Mouse (Mus musculus) cerebellum, adult 11 months (tissue): ENCODE data around the gene Herpud1.
A peak's percentile ranks its signal among the peaks of the same experiment; 100 is the strongest.

ENCODE experiments used
- DNase-seq: peaks from one replicate; pipeline ENCODE4 v3.0.0; 2022

Herpud1 gene

DNA sequence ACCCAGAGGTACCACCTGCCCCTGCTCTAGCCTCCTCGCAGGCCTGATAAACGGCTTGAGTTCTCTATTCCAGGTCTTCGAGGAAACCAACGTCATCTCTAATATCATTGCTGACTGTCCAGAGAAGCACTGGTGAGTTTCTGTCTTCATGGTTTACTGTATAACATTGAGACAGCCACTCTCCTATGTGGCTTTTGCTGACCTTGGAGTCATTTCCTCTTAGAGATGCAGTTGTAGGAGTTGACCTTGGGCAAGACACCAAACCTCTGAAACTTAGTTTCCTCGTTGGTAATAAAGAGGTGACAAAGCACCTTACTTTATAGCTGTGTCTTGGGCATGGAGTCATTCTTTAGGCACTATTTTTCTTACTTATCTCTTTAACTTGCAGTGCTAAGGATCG, 26.3 kb downstream of the Herpud1 start:
- DNase-seq, result no peak

DNA sequence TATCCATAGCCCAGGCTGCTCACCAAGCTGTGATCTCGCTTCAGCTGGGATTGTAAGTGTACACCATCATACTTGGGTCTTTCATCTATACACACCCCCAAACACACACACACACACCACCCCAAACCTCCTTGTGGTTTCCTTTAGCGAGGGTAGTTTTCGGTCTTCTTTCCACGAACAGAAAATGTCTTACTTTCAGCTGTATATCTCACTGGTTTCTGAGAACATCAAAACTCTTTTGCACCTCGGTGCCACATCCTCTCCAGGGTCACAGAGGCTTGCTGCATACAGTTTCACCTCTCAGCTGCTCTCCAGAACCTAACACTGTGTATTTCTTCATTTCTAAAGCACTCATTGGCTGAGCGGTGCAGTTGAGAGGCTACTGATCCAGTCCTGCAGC, 27.3 kb downstream of the Herpud1 start:
- no peak for DNase-seq

DNA sequence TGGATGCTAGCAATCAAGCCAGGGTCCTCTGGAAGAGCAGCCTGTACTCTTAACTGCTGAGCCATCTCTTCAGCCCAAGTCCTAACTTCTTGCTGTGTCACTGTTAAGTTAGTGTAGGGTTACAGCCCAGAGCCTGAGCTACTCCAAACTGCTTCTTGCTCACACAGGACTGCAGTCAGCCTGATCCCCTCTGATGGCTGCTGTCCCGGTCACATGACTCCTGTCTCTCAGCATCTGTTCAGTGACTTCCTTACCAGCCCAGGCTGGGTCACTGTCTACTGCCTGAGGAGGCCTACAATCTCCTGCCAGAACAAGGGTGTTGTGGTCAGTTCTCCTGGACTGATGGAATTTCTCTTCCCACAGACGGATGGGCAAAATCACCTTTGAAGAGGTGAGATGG, 29.0 kb downstream of the Herpud1 start:
- no peak for DNase-seq

DNA sequence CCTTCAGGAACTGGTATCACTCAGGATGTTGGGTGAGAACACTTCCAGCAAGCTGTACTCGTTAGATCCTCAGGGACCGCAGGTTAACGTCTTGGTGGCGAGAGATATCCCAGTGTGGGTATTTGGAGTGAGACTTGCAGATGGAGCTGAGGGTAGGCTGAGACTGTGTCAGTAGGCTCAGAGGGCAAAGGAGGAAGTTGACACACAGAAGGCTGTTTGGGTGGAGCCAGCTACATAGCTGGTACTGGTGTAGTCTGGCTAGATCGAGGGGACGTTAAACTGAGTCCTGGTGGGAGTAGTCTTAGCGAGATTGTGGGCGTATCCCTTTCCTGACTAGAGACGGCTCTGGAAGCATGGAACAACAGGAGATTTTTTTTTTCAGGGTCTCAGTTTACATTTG, 31.8 kb downstream of the Herpud1 start:
- DNase-seq, result no peak

DNA sequence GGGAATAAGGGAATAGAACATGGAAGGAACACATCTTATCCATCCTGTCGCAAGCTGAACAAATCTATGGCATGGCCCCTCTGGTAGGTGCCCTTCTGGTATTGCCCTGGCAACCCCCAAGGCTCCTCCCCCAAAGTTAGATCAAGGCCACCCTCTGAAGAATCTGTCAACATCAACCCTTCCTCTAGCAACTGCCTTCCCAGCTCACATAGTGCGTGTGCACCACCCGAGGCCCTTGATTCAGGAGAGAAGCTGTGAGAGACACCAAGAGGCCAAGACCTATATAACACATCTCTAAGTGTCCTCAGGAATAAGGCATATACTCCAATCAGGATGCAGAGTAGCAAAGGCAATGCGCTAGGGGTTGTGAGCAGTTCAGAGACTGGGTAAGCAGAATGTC, 36.0 kb downstream of the Herpud1 start:
- DNase-seq, result no peak

DNA sequence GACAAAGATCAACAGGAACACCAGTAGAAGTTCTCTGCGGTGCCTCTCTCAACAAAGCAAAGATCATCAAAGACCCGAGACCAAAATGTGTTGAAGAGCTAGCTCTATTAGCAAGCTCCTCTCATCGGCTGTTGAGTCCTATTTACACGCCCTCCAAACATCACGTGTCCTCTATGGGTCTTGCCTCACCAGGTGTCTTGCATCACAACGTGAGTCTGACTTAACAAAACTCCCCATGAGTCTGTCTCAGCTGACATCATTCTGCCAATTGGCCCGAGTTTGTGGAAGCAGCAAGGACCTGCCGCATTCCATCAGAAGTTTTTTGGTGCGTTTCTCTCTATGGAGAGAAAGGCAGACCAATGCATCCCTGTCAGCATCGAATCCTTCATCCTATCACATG, 41.7 kb downstream of the Herpud1 start:
- DNase-seq, result no peak

DNA sequence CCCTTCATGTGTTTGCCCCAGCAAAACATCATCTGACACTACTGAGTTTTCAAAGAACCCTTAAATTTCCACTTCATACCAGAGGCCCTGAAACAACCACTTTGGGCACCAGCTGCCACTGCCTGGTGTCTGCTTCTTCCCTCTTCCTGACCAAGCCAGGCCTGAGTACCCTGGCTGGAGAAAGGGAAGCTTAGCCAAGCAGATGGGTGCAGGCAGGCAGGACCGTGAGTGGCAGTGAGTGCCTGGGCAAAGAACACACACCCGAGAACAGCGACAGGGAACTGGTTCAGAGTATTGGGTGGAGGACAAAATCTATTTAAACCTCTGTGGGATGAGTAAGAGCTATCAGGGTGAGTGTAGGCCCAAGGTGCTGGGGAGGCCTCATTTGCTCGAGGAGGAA, 42.2 kb downstream of the Herpud1 start:
- no peak for DNase-seq

DNA sequence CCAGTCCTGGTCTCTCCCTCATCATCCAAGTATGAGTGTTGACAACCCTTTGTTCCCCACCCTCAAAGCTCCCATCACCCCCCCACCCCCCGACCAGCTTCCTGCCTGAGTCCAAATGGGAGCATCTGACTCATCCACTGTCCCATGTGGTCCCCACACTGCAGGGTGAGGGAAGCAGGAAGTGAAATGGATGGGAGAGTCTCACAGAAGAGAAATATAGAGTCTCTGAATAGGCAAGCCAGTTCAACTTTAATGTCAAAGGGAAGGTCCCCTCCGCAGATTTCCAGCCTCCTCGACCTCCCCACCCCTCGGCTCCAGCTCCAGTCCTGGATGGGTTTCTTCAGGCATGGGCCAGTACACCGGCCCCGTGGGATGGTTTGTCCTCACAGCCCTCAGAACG, 43.1 kb downstream of the Herpud1 start:
- DNase-seq, result no peak

DNA sequence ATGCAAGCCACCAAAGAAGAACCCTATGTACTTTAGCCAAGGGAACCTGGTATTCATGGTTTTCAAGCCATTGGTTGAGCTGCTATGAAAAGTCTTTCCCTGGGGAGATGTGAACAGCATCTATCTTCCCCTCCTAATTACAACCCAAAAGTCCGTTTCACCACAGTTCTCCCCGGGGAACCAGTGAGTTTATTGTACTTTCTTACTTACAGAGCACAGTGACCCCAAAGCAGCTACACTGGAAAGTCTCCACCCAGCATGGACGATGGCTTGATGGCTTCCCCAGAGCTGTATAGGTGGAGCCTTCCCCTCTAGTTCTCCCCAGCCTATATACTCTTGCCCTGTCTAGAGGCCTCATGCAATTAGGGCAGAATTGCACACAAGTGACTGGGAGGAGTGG, 46.0 kb downstream of the Herpud1 start:
- DNase-seq, result no peak

DNA sequence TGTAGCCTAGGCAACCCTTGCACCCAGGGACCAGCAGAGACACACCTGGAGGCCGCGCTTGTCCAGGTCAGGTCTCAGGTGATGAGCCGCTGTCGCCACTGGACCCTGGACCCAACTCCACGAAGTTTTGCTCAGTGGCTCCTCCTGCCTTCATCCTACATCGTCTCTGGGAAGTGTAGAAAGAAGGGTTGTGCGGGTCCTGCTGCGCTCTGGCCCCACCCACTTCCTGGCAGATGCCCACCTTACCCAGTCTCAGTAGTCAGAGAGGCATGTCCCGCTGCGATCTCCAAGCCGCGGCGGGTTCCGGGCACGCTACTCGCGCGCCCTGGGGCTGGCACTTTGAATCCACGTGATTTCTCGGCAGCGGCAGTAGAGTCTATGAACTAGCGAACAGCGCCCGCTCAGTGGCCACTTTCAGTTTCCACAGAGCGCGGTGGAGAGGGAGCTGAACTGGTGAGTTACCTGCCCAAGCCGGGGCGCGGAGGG, 47.8 kb downstream of the Herpud1 start, which contains the start of gene Nlrc5:
Nlrc5 (plus strand) TSS at position 376 of the 486 bp plus-strand sequence.
- DNase-seq, result peak; percentile 5

DNA sequence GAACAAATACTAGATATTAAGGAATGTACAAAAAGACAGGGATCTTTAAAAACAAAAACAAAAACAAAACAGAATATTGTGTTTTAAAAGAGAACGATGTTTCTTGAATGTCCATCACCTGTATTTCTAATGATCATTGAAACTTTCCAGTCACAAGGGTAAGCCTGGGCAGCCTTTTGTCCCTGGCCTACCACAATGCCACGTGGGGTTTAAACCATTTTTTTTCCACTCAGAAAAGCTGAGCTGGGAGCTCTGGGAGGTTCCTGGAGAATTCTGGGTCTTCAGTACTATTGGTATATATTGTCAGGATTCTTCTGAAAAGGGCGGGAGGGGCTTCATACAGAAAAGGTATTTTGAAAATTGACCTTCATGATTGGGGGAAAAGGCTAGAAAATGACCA, 48.7 kb downstream of the Herpud1 start:
- no peak for DNase-seq

DNA sequence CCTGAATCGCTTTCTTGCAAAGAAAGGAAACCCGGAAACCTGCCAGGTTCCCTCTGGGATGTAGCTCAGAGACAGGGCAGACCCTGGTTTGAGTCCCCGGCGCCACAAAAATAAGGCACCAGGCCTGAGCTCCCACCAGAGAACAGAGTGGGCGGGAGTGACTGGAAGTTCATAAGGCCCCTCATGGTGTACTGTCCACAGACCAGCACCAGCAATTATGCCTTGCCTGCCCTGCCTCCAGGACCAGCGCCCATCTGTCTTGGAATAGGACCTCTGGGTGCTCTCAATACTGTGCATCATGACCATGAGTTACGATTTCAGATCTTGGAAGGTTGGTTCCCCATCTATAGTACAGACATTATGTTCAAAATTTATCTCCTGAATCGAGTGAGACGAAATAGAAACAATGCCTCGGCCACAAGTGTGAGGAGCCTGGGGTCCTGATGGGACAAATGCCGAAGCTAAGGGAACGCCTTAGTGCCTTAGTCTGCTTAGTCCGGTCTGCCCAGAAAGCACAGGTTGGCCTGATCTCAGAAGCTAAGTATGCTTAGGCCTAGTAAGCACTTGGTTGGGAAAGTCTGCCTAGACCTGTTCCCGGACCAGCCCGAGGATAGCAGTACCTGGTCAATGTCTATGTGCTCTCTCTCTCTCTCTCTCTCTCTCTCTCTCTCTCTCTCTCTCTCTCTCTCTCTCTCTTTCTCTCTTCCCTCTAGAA, 49.3 kb downstream of the Herpud1 start:
- no peak for DNase-seq

DNA sequence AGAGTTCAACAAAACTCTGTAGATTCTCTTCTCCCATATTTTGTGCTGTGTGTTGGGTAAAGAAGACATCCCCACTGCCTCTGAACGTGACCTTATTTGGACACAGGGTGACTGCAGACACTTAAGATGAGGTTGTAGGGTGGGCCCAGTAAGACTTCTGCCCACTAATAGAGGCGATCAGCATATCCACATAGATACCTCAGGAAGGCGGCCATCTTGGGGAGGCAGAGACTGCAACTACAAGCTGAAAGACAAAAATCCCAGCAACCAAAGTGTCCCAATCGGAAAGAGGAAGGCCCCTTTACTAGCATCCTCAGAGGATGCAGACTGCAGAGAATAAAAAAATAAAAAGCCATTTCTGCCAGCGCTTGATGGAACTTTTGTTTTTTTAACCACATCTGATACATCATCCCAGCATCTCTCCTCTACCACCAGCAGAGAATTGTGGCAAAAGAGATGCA, 49.9 kb downstream of the Herpud1 start:
- DNase-seq, result no peak

DNA sequence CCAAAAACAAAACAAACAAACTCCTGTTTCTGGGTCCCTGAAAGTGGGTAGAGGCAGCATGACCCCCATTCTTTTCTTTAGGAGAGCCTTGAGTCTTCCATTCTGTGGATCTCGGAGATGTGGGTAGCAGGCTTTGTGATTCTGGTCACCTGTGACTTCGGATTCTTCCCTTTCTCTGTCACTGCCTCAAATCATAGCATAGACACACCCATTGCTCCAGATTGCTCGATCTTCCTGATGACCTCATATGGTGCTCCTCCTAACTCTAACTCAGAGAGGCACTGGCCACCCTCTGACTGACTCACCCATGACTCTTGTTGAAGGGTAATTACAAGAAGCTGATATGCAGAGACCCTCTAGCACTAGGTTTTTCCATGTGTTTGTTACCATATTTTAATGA, 50.7 kb downstream of the Herpud1 start:
- DNase-seq, result no peak

DNA sequence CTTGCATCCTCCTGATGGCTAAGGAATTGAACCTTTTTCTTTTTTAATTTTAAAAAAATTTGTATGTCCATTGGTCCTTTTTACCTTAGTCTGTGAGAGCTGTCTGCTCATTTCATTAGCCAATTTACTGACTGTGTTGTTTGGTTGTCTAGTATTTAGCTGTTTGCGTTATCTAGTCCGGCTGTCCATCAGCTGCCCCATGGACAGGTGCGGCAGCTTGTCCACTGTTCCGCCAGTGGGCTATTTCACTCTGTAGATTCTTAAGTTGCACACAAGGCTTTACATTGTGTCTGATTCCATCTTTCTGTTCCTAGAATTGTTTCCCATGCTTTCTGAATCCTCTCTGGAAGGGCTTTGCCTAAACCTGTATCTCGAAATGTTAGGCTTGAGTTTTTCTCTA, 52.4 kb downstream of the Herpud1 start:
- no peak for DNase-seq

DNA sequence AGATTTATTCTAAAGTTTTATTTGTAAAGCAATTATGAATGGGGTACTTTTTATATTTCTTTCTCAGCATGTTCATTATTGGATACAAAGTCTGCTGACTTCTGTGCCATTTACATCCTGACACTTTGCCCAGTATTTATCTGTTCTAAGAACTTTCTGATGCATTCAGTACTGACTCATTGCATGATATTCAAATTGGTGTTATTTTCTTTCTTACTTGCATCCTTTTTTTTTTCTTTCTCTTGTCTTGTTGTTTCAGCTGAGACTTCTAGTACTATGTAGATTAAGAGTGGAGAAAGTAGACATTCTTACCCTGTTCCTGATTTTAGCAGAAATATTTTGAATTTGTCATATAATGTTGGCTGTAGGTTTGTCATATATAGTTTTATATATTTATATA, 53.5 kb downstream of the Herpud1 start:
- no peak for DNase-seq

DNA sequence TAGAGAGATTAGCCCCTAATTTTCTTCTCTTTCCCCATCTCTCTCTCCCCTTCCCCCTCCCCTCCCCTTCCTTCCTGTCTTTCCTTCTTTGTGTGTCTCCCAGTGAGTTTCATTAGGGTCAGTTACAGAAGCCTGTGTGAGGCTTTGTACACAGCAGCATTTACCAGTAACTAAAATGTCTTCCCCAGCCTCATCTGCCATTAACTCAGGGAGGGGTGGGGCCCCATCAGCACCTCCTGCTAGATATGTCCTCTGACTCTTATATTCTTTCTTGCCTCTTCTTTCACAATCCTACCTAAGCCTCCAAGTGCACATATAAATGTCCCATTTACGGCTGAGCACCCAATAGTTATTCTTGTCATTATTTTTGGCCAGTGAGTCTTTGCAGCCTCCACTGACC, 54.2 kb downstream of the Herpud1 start:
- no peak for DNase-seq

DNA sequence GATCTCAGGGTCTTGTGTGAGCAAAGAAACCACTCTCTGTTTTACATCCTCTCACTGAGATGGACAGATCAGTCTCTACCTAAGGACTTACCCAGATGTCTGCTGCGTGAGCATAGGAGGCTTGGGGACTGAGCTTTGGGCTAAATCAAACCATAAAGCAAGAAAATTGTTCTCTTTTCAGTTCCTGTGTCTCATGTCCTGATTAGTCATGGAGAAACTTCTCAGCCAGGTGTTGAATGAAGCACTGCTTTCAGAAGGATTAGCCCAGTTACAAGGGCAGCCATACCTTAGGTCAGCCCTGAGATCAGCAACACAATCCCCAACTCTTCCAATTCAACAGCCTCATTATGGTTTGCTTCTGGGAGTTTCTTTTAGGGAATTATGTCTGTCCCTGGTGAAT, 55.4 kb downstream of the Herpud1 start:
- DNase-seq, result no peak

DNA sequence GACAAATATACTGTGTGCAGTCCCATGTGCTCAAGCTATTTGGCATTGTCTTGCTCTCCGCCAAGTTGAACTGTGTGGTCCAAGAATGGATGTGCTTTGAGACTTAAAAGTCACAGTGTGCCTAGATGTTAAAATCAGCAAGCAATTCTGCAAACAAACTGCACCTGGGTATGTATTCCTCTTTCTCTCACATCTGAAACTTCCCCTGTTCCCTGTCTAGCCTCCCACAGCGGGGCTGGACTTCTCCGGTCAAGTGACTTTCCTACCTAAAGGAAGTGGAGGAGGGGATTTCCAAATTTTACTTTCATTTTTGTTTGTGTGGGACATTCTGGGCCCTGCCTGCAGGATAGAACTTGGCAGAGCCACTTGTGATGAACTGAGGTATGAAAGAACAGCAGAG, 56.9 kb downstream of the Herpud1 start:
- no peak for DNase-seq

DNA sequence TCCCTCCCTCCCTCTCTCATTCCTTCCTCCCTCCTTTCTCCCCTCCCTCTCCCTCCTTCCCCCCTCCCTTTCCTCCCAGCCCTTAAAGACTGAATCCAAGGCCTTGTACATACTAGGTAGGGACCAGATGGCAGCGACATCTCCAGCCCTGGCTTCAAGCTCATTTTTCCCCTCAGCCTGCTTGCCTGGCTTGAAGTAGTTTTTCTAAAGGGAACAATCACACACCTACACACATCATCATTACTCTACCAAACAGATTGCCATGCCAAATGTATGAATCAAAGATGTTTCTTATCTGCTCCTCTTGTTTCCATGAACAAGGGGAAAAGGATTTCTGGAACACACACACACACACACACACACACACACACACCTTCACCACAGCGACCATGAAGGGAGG, 58.2 kb downstream of the Herpud1 start:
- DNase-seq, result no peak
